Mouse (Mus musculus) yolk sac, embryonic 10.5 days (tissue): ENCODE results near the gene Gm10330.
"Not testable (repeated sequence)": the region's sequence is repeated elsewhere in the genome, so short reads cannot be mapped to it uniquely, and the experiment has no call there.

ENCODE experiments used
- DNase-seq: peaks from one replicate; pipeline ENCODE4 v3.0.0-alpha.2; 2017; ENCODE audit warnings: low spot score

Gene Gm10330

GRCm38 (mm10) chr12:23780165-23780564 is at the start of gene Gm10330:
Gm10330 (minus strand) TSS chr12:23780265.
- DNase-seq: not testable (repeated sequence)

GRCm38 (mm10) chr12:23800776-23801175 is 20.7 kb upstream of the Gm10330 start:
- DNase-seq: peak; percentile 31

- DNase-seq: peak; percentile 1
These were observed 20.3 kb upstream of the Gm10330 start for GRCm38 (mm10) chr12:23800366-23800765.
